Mouse (Mus musculus) mouse embryonic stem cell (cell line): ENCODE data around the gene Bend5.

ENCODE experiments used
- in situ Hi-C, 2 experiments: fragments of 300-500 bp; cut with MboI; formaldehyde crosslinking; loops; 1 replicate in 1 of 2; 3 replicates in 1 of 2; pipeline ENCODE4 v1.14.3; 2019 to 2020; ENCODE audit warnings: low sequenced_read_pairs in 2 of 2, low pct_unique_long_range_greater_than_20kb in 1 of 2, mixed read lengths in 1 of 2; ENCODE audit not compliant: unreplicated experiment in 1 of 2

Gene Bend5

DNA sequence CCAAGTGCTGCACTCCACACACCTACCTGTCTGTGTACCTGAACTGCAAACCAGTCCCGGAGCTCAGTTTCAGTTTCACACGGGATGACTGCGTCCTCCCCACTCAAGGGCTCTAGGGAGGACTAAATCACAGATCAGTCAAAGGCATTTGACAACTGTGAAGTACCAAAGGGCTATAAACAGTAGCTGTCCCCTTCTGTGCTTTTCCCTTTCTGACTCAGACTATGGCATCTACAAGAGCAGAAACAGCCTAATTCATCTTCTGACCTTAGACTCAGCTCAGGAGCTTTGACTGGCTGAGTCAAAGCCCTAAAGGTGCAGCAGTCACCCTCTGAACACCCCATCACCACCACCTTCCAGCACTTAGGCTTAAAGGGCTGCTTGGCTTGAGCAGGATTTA is 56.9 kb downstream of the Bend5 start:
- in situ Hi-C loops, result no loop called here

DNA sequence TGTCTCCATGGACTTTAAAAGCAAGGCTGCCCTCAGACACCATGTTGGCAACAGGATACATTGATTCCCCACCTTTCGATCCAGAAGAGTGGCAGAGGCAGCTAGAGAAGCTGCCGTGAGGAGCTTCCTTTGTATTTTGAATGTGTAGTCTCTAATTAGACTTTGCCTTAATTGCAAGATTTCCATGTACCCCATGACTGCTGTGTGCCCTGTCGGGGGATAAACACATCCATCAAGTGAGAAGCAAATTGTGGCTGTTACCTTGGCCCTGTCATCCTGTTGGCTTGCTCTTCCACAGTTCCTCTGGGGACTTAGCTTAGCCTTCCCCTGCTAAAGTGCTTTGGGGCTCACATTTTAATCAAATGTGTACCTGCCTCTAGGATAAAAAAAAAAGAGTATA is 57.7 kb downstream of the Bend5 start:
- in situ Hi-C loops, result no loop called here

DNA sequence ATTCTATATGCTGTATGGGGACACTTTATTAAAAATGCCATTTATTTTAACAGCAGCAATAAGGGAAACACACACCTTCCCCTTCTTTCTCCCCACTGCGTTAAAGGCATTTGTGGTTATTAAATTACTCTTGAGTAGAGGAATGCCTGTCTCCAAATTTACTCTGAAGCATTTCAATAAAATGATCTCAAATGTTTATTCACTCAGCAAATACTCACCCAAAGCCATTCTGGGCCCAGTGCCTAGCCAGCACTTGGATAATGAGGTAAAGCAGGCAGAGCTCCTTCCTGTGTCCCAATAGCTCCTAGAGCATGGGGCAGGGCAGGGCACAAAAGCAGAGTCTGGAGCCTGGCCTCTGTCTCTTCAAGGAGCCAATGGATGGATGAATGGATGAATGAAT is 58.2 kb downstream of the Bend5 start:
- in situ Hi-C loops, result no loop called here

DNA sequence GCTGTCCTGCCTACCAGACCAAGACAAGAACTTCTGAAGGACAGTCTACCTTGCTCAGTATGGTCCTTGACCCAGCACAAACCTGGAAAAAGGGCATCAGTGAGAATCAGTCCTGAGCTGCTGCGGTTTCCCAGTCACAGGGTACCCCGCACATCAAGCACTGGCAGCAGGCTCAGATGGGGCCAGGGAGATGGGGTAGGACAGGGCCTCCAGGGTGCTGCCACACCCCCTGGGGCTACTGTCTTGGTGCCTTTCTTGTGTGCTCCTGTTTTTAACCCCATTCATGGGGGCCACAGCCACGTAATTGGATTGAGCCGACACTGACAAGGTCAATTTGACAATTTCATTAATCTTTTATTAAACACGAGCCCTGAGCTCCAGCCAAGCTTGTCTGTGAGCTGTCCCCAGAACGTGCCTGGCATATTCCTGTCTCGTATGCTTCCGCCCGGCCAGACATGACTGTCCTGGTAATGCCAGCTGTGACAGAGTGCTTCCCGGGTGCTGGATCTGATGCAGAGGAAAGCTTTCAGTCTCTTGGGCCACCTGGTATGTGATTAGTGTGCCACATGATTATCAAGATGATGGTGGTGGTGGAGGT is 60.7 kb downstream of the Bend5 start:
- in situ Hi-C loops, result no loop called here

DNA sequence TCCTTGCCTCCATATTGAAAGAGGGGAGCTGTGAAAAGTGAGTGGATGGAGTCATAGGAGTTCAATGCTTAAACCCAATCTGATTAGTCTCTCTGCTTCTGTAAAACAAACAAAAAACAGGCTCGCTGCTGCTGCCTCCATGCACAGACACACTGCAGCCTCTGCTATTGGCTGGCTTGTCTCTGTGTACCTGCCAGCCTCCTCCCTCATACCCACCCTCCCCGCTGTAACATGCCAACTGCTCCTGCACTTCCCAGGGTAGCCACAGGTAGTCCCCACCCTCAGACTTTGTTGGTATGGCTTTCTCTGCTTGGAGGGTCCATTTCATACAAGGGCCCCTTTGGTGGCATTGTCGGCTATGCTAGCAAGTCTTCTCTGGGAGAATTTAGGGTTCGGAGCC is 62.7 kb downstream of the Bend5 start:
- in situ Hi-C loops, result no loop called here

DNA sequence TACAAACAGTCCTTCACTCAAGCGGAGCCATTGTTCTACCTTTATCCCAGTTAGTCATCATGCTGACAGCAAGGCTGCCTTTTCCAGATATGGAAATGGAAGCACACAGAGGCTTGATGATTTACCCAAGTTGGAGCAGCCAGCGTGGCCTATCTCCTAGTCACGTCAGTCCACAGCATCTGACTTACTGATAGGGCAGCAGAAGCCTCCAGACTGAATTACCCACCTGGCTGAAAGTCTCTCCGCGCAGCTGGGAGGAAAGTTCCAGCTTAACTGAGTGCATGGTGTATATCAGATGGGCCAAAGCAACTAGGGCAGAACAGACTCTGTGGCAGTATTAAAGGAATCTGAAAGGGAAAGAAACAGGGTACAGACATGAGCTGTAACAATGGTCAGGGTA is 68.7 kb downstream of the Bend5 start:
- in situ Hi-C loops, result no loop called here

DNA sequence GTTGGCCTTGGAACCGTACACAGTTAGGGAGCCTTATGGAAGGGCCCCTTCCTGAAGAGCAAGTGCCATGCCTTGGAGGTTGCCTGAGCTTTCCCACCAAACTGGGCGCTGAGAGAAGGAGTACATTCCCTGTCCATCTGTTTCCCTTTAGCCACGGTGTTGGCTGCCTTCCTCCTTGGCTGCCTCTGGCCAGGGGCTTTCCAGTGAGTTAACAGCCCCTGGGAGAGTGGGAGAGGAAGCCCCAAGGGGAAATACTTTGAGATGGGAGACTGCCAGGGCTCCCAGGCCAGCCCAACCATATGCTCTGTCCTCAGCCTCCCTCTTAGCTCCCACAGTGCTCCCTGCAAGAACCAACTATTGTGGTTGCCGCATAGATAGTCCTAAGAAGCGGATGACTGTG is 70.4 kb downstream of the Bend5 start:
- in situ Hi-C loops, result no loop called here

DNA sequence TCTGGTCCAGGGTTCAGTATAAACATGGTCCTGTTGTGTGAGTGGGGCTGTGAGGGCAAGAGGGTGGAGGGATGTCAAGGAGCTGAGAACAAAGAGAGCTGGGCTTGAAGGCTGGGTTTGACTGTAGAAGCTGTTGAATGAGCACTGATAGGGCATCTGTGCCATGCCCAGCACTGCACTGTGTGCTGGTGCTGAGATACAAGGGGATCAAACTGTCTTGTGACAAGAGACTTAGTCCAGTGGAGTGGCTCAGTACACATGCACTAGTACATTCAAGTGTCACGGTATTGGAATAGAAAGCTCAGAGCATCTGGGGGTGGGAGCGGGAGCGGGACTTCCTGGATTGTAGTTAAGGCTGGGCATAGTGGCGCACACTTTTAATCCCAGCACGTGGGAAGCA is 71.4 kb downstream of the Bend5 start:
- in situ Hi-C loops, result no loop called here

DNA sequence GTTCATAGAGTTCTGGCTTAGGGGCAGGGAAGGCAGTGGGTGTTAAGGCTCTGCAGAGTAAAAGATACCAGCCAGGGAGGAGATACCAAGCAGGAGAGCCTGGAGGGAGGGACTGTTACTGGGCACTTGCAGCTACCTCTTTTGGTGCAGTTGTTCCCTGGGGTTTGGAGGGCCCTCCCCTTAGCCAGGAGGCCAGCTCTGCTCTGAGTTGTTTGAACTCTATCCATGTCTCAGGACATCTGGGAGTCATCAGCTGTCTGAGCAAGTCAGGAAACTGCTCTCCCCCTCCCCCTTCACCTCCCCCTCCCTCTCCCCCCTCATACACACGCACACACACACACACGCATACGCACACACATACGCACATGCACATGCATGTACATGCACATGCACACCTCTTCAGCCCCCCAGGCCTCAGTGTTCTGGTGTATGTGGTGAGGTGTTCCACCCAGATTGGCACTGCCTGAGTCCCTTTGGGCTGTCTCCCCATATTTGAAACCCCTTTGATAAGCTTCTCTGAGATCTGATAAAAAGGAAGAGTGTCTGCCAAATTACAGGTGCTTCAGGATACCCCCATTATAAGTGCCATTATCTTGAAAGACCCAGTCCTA is 72.5 kb downstream of the Bend5 start:
- in situ Hi-C loops, result no loop called here

DNA sequence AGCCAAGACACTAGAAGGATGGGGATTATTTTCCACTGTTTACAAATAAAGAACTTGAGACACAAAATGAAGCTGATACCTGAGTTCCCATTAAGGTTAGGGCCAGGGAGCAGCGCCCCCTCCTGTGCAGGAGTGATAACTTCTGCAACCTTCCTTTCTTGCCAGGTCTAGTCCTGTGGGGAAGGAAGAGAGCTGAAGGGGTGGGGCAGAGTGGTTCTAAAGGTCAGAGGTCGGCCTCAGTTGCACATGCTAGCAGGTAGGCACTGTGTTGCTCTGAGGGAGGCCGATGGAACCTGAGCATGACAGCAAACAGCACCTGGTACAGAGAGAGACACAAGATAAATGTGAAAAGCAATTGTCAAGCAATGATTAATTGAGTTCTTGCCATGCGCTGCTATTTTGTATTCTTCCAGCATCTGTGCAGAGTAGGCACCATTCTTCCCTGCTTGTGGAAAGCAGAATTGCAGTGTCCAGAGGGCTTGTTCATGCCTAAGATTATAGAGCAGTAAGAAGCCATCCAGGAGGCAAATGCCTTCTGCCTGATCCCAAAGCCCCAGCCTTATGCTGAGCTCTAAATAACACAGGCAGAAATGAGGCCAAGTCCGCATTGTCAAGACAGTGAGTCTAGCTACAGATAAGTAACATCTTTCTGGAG is 79.1 kb downstream of the Bend5 start:
- in situ Hi-C loops, result loop anchor here in 1 of 2 experiments (10.0 kb wide), 1 partner anchor 131 kb away; no protein-coding TSS in a partner anchor

DNA sequence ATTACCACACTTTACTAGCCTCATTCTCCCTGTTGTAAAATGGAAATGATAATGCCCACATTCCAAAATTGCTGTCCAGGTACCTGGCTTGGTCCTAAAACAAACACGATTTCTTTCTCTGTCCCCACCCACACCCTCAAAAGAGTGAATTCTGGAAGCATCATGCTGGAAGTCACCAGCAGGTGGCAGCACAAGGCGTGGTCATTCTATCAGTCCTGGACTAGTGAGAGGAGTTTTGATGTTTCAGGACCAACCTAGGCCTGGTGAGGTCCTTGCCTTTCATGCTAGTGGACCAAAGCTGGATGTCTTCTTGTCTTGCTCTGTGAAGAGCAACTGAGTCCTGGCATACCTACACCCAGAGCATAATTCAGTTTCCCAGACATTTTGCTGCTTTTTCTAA is 81.1 kb downstream of the Bend5 start:
- in situ Hi-C loops, result loop anchor here in 1 of 2 experiments (10.0 kb wide), 1 partner anchor 129 kb away; no protein-coding TSS in a partner anchor

DNA sequence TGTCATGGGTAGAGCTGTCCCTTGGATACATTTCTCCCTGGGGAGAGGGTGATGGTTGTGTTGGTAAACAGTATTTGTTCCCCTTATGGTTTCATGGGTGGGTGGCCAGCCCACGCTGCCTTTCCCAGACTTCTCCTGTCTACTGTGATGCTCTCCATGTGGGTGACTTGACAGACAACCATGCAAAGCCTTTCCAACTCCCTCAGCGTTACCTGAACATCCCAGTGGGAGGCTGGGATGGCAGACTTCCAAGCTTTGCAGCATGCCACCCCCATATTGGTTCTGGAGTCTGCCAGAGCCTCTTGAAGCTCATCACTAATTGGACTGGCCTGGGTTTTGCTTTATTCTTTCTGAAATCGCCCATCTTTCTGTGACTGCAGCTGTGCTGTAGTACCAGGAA is 83.9 kb downstream of the Bend5 start:
- in situ Hi-C loops, result loop anchor here in 1 of 2 experiments (10.0 kb wide), 1 partner anchor 126 kb away; no protein-coding TSS in a partner anchor

DNA sequence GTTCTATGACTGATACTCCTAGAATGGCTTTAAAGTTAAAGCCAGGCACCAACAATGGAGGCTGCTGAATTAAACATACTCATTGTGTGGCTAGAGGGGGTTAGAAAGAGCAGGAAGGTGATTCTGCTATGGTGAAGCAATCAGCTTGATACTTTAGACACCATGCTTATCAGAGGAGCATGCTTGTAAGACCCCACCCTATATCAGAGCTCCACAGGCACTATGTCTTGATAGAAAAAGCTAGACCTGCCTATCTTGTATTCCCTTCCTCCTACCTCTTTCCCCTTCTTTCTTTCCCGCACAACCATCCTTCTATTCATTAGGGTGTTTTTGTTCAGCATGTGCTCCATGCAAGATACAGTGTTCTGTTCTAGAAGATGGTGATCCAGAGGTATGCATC is 86.6 kb downstream of the Bend5 start:
- in situ Hi-C loops, result loop anchor here in 1 of 2 experiments (10.0 kb wide), 1 partner anchor 123 kb away; no protein-coding TSS in a partner anchor

DNA sequence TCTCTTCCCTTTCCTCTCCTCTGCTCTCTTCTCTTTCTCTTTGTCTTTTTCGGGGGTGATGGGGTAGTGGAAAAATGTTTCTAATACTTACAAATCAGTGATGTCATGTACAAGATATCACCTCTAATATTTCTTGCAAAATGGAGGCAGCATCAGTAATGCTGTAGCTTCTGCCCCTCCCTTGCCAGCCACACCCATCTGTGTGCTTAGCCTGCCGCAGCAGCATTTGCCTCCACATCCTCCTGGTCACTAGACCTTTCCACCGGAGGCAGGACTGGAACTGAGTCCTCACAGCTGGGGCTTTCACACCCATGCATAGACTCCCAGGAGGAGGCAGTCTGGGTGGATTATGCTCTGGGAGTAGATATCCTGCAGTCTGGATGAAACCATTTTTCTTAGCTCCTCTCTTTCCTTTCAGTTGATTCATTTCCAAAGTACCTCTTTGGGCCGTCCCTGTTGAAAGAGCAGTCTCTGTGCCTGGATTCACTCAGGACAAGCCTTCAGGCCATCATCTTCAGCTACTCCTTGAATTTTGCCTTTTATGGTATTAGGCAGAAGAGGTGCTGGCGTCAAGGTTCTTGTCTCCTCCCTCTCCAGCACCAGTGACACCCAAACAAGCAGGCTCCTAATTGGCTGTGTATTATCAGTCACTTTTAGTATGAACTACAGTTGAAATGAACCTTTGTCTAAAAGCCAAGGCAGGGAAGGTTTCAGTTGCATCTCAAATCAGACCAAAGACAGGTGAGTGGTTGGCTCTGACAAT is 88.3 kb downstream of the Bend5 start:
- in situ Hi-C loops, result loop anchor here in 1 of 2 experiments (10.0 kb wide), 1 partner anchor 122 kb away; no protein-coding TSS in a partner anchor

DNA sequence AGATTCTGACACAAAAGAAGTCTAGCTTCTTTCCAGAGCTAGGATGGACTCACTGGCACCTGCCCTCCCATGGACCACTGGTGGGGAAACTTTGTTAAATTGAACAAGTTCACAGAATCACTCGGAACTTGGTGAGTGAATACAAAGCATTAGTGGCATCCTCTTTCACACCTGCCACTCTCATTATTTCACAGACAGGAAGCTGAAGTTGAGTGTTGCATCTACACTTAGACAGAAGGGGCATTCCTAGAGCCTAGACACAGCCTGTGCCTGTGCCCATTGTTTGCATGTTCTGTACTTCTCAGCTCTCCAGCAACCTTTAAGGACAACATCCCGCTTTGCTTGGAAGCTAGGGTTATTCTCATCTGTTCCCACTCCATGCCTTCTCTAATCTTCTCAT is 90.1 kb downstream of the Bend5 start:
- in situ Hi-C loops, result loop anchor here in 1 of 2 experiments (10.0 kb wide), 1 partner anchor 120 kb away; no protein-coding TSS in a partner anchor
